9 mouse cellular contexts compared by ENCODE assay signal in the genomic region with DNA sequence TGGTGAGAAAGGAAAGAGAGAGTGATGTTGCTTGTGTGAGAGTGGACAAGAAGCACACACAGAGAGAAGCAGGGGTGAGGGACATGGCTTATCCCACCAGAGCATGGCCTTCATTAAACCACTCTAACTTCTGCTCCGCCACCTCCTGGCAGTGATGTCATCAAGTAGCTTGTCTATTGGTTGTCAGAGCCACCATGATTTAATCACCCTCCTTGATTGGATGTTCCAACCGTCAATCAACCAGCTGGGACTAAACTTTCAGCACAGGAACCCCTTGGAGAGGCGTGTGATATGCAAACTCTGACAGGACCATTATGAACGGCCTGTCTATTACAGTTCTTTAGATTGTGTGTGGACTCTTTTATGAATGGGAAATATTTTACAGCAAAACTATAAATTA. TPM values are rescaled to one million over a fixed set of nuclear protein-coding genes. Genes with fewer than 3 reads are reported as not detected.
A peak's percentile ranks its signal among the peaks of the same experiment; 100 is the strongest.
DNase-seq lines count a peak whose midpoint lies in the region; ATAC-seq and TF ChIP-seq lines count a peak whose summit lies in the region.
"Had no signal": no experiment of that assay in that cellular context is flagged by ENCODE, and none has a peak within 500 bp of the region (broad histone marks: within the 10 kb centered on the region; RNA-seq: fewer than 3 reads in every experiment).

No protein-coding gene starts in this region.

- no peak overlapping the region for H3K4me2 ChIP-seq in limb, embryonic 14.5 days (replicated peaks; ENCODE audit: low read depth, low read length, severe bottlenecking)
- H3K4me2 ChIP-seq: embryonic facial prominence, embryonic 12.5 days had no signal

- DNase-seq in limb, embryonic 14.5 days (ENCODE audit: low spot score): peak; percentile 55
- no peak for DNase-seq in limb, embryonic 10.5 days (ENCODE audit: low spot score)
- DNase-seq in MEL (ENCODE audit: low read depth, low spot score): peak; percentile 78
- DNase-seq in embryo, embryonic 10 days (ENCODE audit: low spot score): peak; percentile 78
- peak; percentile 73 for DNase-seq in mesoderm, embryonic 11.5 days (ENCODE audit: low read depth, low spot score)
- DNase-seq in left cerebral cortex, postnatal 14 days (ENCODE audit: low spot score in 2 of 2): no peak
- DNase-seq in left cerebral cortex, adult 9 months (ENCODE audit: low spot score in 2 of 2): no peak
- DNase-seq in heart, postnatal 4 days: no peak

- TF ChIP-seq CTCF in MEL (IDR thresholded peaks at IDR 0.05 in 2 of 3, conservative IDR thresholded peaks at IDR 0.05 in 1 of 3; ENCODE audit: control insufficient read depth in 1 of 3, insufficient read depth in 1 of 3, low read depth in 2 of 3, low read length in 3 of 3, poor library complexity in 1 of 3, severe bottlenecking in 1 of 3): no peak

- no peak for TF ChIP-seq POLR2A in limb, embryonic 14.5 days (IDR thresholded peaks at IDR 0.05; ENCODE audit: borderline replicate concordance, extremely low read depth, insufficient read depth, insufficient read length)
- no peak for TF ChIP-seq POLR2A in MEL (IDR thresholded peaks at IDR 0.05; ENCODE audit: control insufficient read depth in 1 of 2, insufficient read depth in 1 of 2, low read depth in 1 of 2, low read length in 2 of 2, poor library complexity in 1 of 2)

- 49% methylated on average over 4 of the region's 4 CpGs for WGBS in limb, embryonic 14.5 days
- WGBS in limb, embryonic 10.5 days: 62% methylated on average over 4 of the region's 4 CpGs

- no peak for TF ChIP-seq EP300 in MEL (IDR thresholded peaks at IDR 0.05; ENCODE audit: low read depth in 1 of 2, low read length in 2 of 2)

- ATAC-seq in limb, embryonic 14.5 days (ENCODE audit: low FRiP score, low read depth): no peak

- no peaks in the 10 kb centered on the region for H3K36me3 ChIP-seq in limb, embryonic 14.5 days (ENCODE audit: control insufficient read depth, insufficient read depth, low read length)
- H3K36me3 ChIP-seq in limb, embryonic 10.5 days: no peaks in the 10 kb centered on the region
- H3K36me3 ChIP-seq in MEL (ENCODE audit: control insufficient read depth in 1 of 2, insufficient read depth in 2 of 2, low read length in 2 of 2): no peaks in the 10 kb centered on the region
- H3K36me3 ChIP-seq: embryonic facial prominence, embryonic 12.5 days had no signal

- no peaks in the 10 kb centered on the region for H3K27me3 ChIP-seq in limb, embryonic 14.5 days (ENCODE audit: control insufficient read depth, insufficient read depth, low read length)
- H3K27me3 ChIP-seq in limb, embryonic 10.5 days (ENCODE audit: low read depth, poor library complexity, severe bottlenecking): no peaks in the 10 kb centered on the region
- peaks cover 0 to 1% of the 10 kb centered on the region in 2 experiments; a peak in 1 of 4 replicates for H3K27me3 ChIP-seq in MEL (ENCODE audit: control insufficient read depth in 1 of 2, insufficient read depth in 2 of 2, low read length in 2 of 2)
- H3K27me3 ChIP-seq: embryonic facial prominence, embryonic 12.5 days had no signal

- 0 out of 2 replicates have a peak, but pooled peaks cover 2% of the 10 kb centered on the region for H3K4me1 ChIP-seq in limb, embryonic 14.5 days (ENCODE audit: control insufficient read depth, insufficient read depth, low read length)
- 0 out of 2 replicates have a peak, but pooled peaks cover 3% of the 10 kb centered on the region for H3K4me1 ChIP-seq in limb, embryonic 10.5 days
- H3K4me1 ChIP-seq in MEL (ENCODE audit: control insufficient read depth in 1 of 2, insufficient read depth in 2 of 2, low read length in 2 of 2): no peaks in the 10 kb centered on the region
- H3K4me1 ChIP-seq: embryonic facial prominence, embryonic 12.5 days had no signal

- H3K4me3 ChIP-seq in limb, embryonic 14.5 days (replicated peaks; ENCODE audit: low read length): no peak overlapping the region
- no peak overlapping the region for H3K4me3 ChIP-seq in limb, embryonic 10.5 days
- H3K4me3 ChIP-seq in MEL (ENCODE audit: control insufficient read depth in 1 of 2, insufficient read depth in 1 of 2, low read depth in 2 of 2, low read length in 2 of 2): no peak overlapping the region
- H3K4me3 ChIP-seq: embryonic facial prominence, embryonic 12.5 days had no signal

- H3K79me2 ChIP-seq in MEL (ENCODE audit: control insufficient read depth, insufficient read depth, low read length, poor library complexity): no peaks in the 10 kb centered on the region

- TF ChIP-seq RAD21 in MEL (IDR thresholded peaks at IDR 0.05; ENCODE audit: low read depth, low read length): no peak

- H3K9me3 ChIP-seq in limb, embryonic 14.5 days (ENCODE audit: control insufficient read depth, low read length): no peaks in the 10 kb centered on the region
- no peaks in the 10 kb centered on the region for H3K9me3 ChIP-seq in limb, embryonic 10.5 days (replicated peaks)
- no peaks in the 10 kb centered on the region for H3K9me3 ChIP-seq in MEL (replicated peaks; ENCODE audit: insufficient read depth, low read length)
- H3K9me3 ChIP-seq: embryonic facial prominence, embryonic 12.5 days had no signal

- intact Hi-C loops in left cerebral cortex, postnatal 14 days (cut with DNase I): no loop called here

- H3K9ac ChIP-seq in limb, embryonic 14.5 days (ENCODE audit: low read depth, low read length, severe bottlenecking): no peak overlapping the region
- no peak overlapping the region for H3K9ac ChIP-seq in MEL (ENCODE audit: control insufficient read depth, low read depth, low read length, poor library complexity, severe bottlenecking)
- H3K9ac ChIP-seq: embryonic facial prominence, embryonic 12.5 days had no signal

- H3K27ac ChIP-seq in limb, embryonic 14.5 days (replicated peaks; ENCODE audit: low read depth, low read length): no peak overlapping the region
- H3K27ac ChIP-seq in limb, embryonic 10.5 days: no peak overlapping the region
- no peak overlapping the region for H3K27ac ChIP-seq in MEL (ENCODE audit: control insufficient read depth, low read depth, low read length)
- H3K27ac ChIP-seq: embryonic facial prominence, embryonic 12.5 days had no signal

TF ChIP-seq in MEL, 35 proteins besides CTCF, POLR2A, EP300 and RAD21:
- TF ChIP-seq MEF2A (IDR thresholded peaks at IDR 0.05; ENCODE audit: extremely low read depth, insufficient replicate concordance, low read depth, low read length, poor library complexity, severe bottlenecking) (no peak), BHLHE40 (IDR thresholded peaks at IDR 0.05; ENCODE audit: borderline replicate concordance, low read depth, low read length) (no peak), KAT2A (conservative IDR thresholded peaks at IDR 0.05; ENCODE audit: low read depth, low read length) (no peak), E2F4 (IDR thresholded peaks at IDR 0.05; ENCODE audit: borderline replicate concordance, low read depth, low read length) (no peak), ZKSCAN1 (IDR thresholded peaks at IDR 0.05; ENCODE audit: low read depth, low read length) (no peak), SIN3A (IDR thresholded peaks at IDR 0.05; ENCODE audit: low read length) (no peak)
TF ChIP-seq in MEL: peak in this region for 0.

RNA-seq across cellular contexts. Expression of a gene that starts 50.9 kb away (rescaled TPM):
- 38.3 and 51.0 TPM in 2 replicates for polyA plus RNA-seq in limb, embryonic 14.5 days (2012; rRNA removed)
- 41.2 and 46.4 TPM in 2 replicates for polyA plus RNA-seq in limb, embryonic 14.5 days (2014; fragmentation: Nextera tagmentation; extraction: Ambion mirVana)
- 56.9 and 63.2 TPM in 2 replicates for polyA plus RNA-seq in limb, embryonic 10.5 days (2016; fragmentation: Nextera tagmentation; extraction: Ambion mirVana)
- 17.9 and 19.9 TPM in 2 replicates for total RNA-seq in MEL (2012; rRNA removed)
- polyA plus RNA-seq in MEL (2012; ENCODE audit: insufficient read depth in 1 of 2, insufficient read length in 2 of 2, low read depth in 1 of 2, low replicate concordance in 2 of 2, missing spikeins in 1 of 2): 10 to 100 TPM in 1 of 2 experiments, not detected in 1; 24.2 TPM
- 10 to 100 TPM; 56.3 to 59.5 TPM for total RNA-seq in left cerebral cortex, postnatal 14 days (2021)
- total RNA-seq in heart, postnatal 4 days (2021): 10 to 100 TPM; 20.4 to 21.5 TPM

Comparison
In these comparisons a context has a peak if more than half of its experiments do, and no peak if none do; other contexts are left out.
1. DNase-seq: peak in limb, embryonic 14.5 days (single experiment), MEL (single experiment), embryo, embryonic 10 days (single experiment) and mesoderm, embryonic 11.5 days (single experiment); none in limb, embryonic 10.5 days (single experiment), left cerebral cortex, postnatal 14 days (0 of 2), left cerebral cortex, adult 9 months (0 of 2) and heart, postnatal 4 days (single experiment).